Mouse (Mus musculus) embryonic facial prominence, embryonic 11.5 days (tissue): ENCODE measurements around the gene C2cd5. TPM values are rescaled to one million over a fixed set of nuclear protein-coding genes. Genes with fewer than 3 reads are reported as not detected.
A peak's percentile ranks its signal among the peaks of the same experiment; 100 is the strongest.

Source experiments
- ATAC-seq: fragments of 200-750 bp; cut with Nextera tagmentation; replicated peaks from 2 replicates; pipeline ENCODE4 v1.8.0; 2017; ENCODE audit warnings: low read depth; ENCODE audit not compliant: insufficient number of reproducible peaks, low FRiP score, low TSS enrichment
- DNase-seq: peaks from one replicate; pipeline ENCODE4 v3.0.0-alpha.2; 2015; ENCODE audit warnings: low spot score
- H3K27ac ChIP-seq: fragments of 300-500 bp; sonication (generic); replicated peaks from 2 replicates; pipeline ENCODE4 v1.5.1; 2014; ENCODE audit warnings: mild to moderate bottlenecking, low read depth, low read length, control low read depth
- H3K27me3 ChIP-seq: fragments of 300-500 bp; sonication (generic); 2 replicates; pipeline ENCODE4 v1.6.1; 2014; ENCODE audit warnings: mild to moderate bottlenecking, low read length, moderate library complexity, mixed read lengths; ENCODE audit not compliant: control insufficient read depth, insufficient read depth
- H3K36me3 ChIP-seq: fragments of 300-500 bp; sonication (generic); replicated peaks from 2 replicates; pipeline ENCODE4 v1.6.1; 2014; ENCODE audit warnings: low read depth, mild to moderate bottlenecking, low read length, moderate library complexity, mixed read lengths; ENCODE audit not compliant: control insufficient read depth, insufficient read depth
- H3K4me1 ChIP-seq: fragments of 300-500 bp; sonication (generic); 2 replicates; pipeline ENCODE4 v1.6.1; 2014; ENCODE audit warnings: low read length, mixed read lengths; ENCODE audit not compliant: control insufficient read depth, insufficient read depth
- H3K4me2 ChIP-seq: fragments of 300-500 bp; sonication (generic); 2 replicates; pipeline ENCODE4 v1.6.1; 2014; ENCODE audit warnings: low read depth, mild to moderate bottlenecking, control low read depth, low read length, moderate library complexity
- H3K4me3 ChIP-seq: fragments of 300-500 bp; sonication (generic); 2 replicates; pipeline ENCODE4 v1.5.1; 2014; ENCODE audit warnings: low read depth, low read length, control low read depth
- H3K9ac ChIP-seq: fragments of 300-500 bp; sonication (generic); replicated peaks from 2 replicates; pipeline ENCODE4 v1.6.1; 2014; ENCODE audit warnings: mild to moderate bottlenecking, control low read depth, low read length
- H3K9me3 ChIP-seq: fragments of 300-500 bp; sonication (generic); replicated peaks from 2 replicates; pipeline ENCODE4 v1.6.1; 2016; ENCODE audit warnings: mild to moderate bottlenecking, low read length, inconsistent platforms, mixed read lengths; ENCODE audit not compliant: control insufficient read depth
- WGBS: fragments of 180-500 bp; shearing (Covaris S2); extraction: QIAGEN DNeasy Blood & Tissue Kit; methylation state at CpG from one replicate; pipeline ENCODE4 v1.1.7; 2014; 5-methylcytosine and 5-hydroxymethylcytosine counted together
- polyA plus RNA-seq: library from polyadenylated mRNA; unstranded; fragments of >200 nt; fragmentation: Nextera tagmentation; extraction: Ambion mirVana; gene quantifications from 2 replicates; pipeline ENCODE4 v1.2.1, GENCODE M21; 2014

The C2cd5 gene
- polyA plus RNA-seq, 1 experiment from 2014 or later: 22.4 TPM

GRCm38 (mm10) chr6:143080774-143081173, 19.2 kb downstream of the C2cd5 start:
- H3K36me3 ChIP-seq: no peaks in the 10 kb centered on the region; the same call in none of the 2 replicates
- H3K4me1 ChIP-seq: no peaks in the 10 kb centered on the region
- DNase-seq: no peak
- ATAC-seq: 0 out of 2 replicates have a peak, but pooled peaks have one; percentile 39
- H3K27me3 ChIP-seq: no peaks in the 10 kb centered on the region
- H3K4me2 ChIP-seq: no peak overlapping the region
- no peak overlapping the region for H3K9ac ChIP-seq
- H3K9me3 ChIP-seq: no peaks in the 10 kb centered on the region
- no peak overlapping the region for H3K27ac ChIP-seq
- no peak overlapping the region for H3K4me3 ChIP-seq
- 81% methylated on average over 7 of the region's 7 CpGs for WGBS

GRCm38 (mm10) chr6:143079126-143079525, 20.8 kb downstream of the C2cd5 start:
- Histone ChIP-seq H3K27me3 (no peaks in the 10 kb centered on the region), H3K9ac (no peak overlapping the region), H3K36me3 (no peaks in the 10 kb centered on the region; the same call in none of the 2 replicates), H3K4me3 (no peak overlapping the region), H3K9me3 (no peaks in the 10 kb centered on the region), H3K4me1 (no peaks in the 10 kb centered on the region), H3K4me2 (no peak overlapping the region), H3K27ac (no peak overlapping the region)
- no peak for DNase-seq
- no peak for ATAC-seq
- 73% methylated on average over 4 of the region's 4 CpGs for WGBS

GRCm38 (mm10) chr6:143076461-143076860, 23.5 kb downstream of the C2cd5 start:
- H3K4me2 ChIP-seq: no peak overlapping the region
- H3K36me3 ChIP-seq: no peaks in the 10 kb centered on the region; the same call in none of the 2 replicates
- no peak overlapping the region for H3K9ac ChIP-seq
- WGBS: 91% methylated on average over 10 of the region's 10 CpGs
- H3K9me3 ChIP-seq: no peaks in the 10 kb centered on the region
- no peak for DNase-seq
- no peak overlapping the region for H3K27ac ChIP-seq
- no peaks in the 10 kb centered on the region for H3K27me3 ChIP-seq
- no peaks in the 10 kb centered on the region for H3K4me1 ChIP-seq
- no peak overlapping the region for H3K4me3 ChIP-seq
- ATAC-seq: no peak

- no peaks in the 10 kb centered on the region; the same call in none of the 2 replicates for H3K36me3 ChIP-seq
- H3K4me1 ChIP-seq: no peaks in the 10 kb centered on the region
- H3K27ac ChIP-seq: no peak overlapping the region
- ATAC-seq: no peak
- whole genome bisulfite sequencing: 96% methylated on average over 1 of the region's 1 CpGs
- no peak overlapping the region for H3K9ac ChIP-seq
- no peak overlapping the region for H3K4me3 ChIP-seq
- no peaks in the 10 kb centered on the region for H3K27me3 ChIP-seq
- no peak for DNase-seq
- no peak overlapping the region for H3K4me2 ChIP-seq
- no peaks in the 10 kb centered on the region for H3K9me3 ChIP-seq
Measured at GRCm38 (mm10) chr6:143073914-143074313, 26.0 kb downstream of the C2cd5 start.

GRCm38 (mm10) chr6:143073476-143073875, 26.5 kb downstream of the C2cd5 start:
- H3K36me3 ChIP-seq: no peaks in the 10 kb centered on the region; the same call in none of the 2 replicates

GRCm38 (mm10) chr6:143072412-143073014, 27.4 kb downstream of the C2cd5 start:
- Histone ChIP-seq H3K4me2 (no peak overlapping the region), H3K27ac (no peak overlapping the region), H3K9me3 (no peaks in the 10 kb centered on the region), H3K27me3 (no peaks in the 10 kb centered on the region), H3K9ac (no peak overlapping the region), H3K4me3 (no peak overlapping the region), H3K36me3 (no peaks in the 10 kb centered on the region), H3K4me1 (no peaks in the 10 kb centered on the region)
- no peak for ATAC-seq
- DNase-seq: no peak
- 89% methylated on average over 8 of the region's 8 CpGs for WGBS

More at GRCm38 (mm10) chr6:143073476-143073875, 26.5 kb downstream of the C2cd5 start:
- H3K4me2 ChIP-seq: no peak overlapping the region
- no peak overlapping the region for H3K9ac ChIP-seq
- no peaks in the 10 kb centered on the region for H3K9me3 ChIP-seq
- H3K4me3 ChIP-seq: no peak overlapping the region
- ATAC-seq (no peak), DNase-seq (no peak)
- H3K4me1 ChIP-seq: no peaks in the 10 kb centered on the region
- no peak overlapping the region for H3K27ac ChIP-seq
- no peaks in the 10 kb centered on the region for H3K27me3 ChIP-seq
- 90% methylated on average over 6 of the region's 6 CpGs for WGBS

- ATAC-seq (no peak), DNase-seq (no peak)
- no peaks in the 10 kb centered on the region for H3K36me3 ChIP-seq
- no peak overlapping the region for H3K4me3 ChIP-seq
- H3K9me3 ChIP-seq: no peaks in the 10 kb centered on the region
- 80% methylated on average over 9 of the region's 9 CpGs for WGBS
- H3K27ac ChIP-seq: no peak overlapping the region
- no peak overlapping the region for H3K9ac ChIP-seq
- H3K4me1 ChIP-seq: no peaks in the 10 kb centered on the region
- H3K4me2 ChIP-seq: no peak overlapping the region
- H3K27me3 ChIP-seq: no peaks in the 10 kb centered on the region
Measured at GRCm38 (mm10) chr6:143070736-143071135, 29.2 kb downstream of the C2cd5 start.

- no peak for ATAC-seq
- Histone ChIP-seq H3K27ac (no peak overlapping the region), H3K9ac (no peak overlapping the region), H3K9me3 (no peaks in the 10 kb centered on the region), H3K4me3 (no peak overlapping the region), H3K27me3 (no peaks in the 10 kb centered on the region), H3K4me2 (no peak overlapping the region), H3K36me3 (no peaks in the 10 kb centered on the region), H3K4me1 (no peaks in the 10 kb centered on the region)
- DNase-seq: no peak
- WGBS: 89% methylated on average over 5 of the region's 5 CpGs
Measured at GRCm38 (mm10) chr6:143070019-143070418, 29.9 kb downstream of the C2cd5 start.
